In the genomic region with DNA sequence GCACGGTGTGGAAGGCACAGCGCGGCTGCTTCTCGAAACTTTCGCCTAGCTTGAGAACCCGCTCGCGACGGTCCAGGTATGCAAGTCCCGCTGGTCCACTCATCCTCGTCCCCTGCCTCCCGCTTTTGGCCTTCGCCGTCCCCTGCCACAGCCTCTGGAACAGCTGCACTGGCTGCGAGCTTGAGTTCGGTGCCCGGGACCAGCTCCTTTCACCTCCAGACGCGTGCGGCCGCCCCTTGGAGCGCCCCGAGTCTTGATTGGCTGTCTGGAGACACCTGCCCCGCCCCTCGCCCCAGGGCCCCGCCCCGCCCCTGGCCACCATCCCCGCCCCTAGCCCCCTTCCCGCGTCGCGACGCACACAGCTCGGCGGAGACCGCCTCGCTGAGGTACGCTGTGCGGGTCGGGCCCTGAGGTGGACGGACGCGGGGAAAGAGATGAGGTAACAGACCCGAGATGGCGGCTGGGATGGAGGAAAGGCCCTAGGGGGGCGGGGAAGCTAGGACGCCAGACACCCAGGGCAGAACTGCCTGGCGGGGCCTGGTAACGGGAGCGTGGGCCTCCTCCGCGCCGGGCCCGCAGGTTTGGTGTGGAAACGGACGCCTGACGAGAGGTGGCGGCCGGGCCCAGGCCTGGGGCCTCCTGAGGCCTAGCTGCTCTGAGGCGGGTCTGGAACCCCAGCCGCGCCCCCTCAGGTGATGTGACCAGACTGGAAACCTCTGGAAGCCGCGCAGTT, we compare ENCODE assay signal across 8 mouse cellular contexts. TPM values are rescaled to one million over a fixed set of nuclear protein-coding genes. Genes with fewer than 3 reads are reported as not detected.
DNase-seq lines count a peak whose midpoint lies in the region; ATAC-seq and TF ChIP-seq lines count a peak whose summit lies in the region.

Gene Iqcb1 (plus strand): TSS at position 332 of the 733 bp plus-strand sequence.

- no peaks in the 10 kb centered on the region for H3K27me3 ChIP-seq in embryonic facial prominence, embryonic 15.5 days
- no peaks in the 10 kb centered on the region for H3K27me3 ChIP-seq in kidney, embryonic 14.5 days (ENCODE audit: control insufficient read depth, insufficient read depth, low read length)
- 0 out of 2 replicates have a peak, but pooled peaks cover 4% of the 10 kb centered on the region for H3K27me3 ChIP-seq in limb, embryonic 14.5 days (ENCODE audit: control insufficient read depth, insufficient read depth, low read length)
- peaks cover 3% of the 10 kb centered on the region; the same call in 1 of the 2 replicates for H3K27me3 ChIP-seq in midbrain, embryonic 16.5 days (ENCODE audit: control insufficient read depth, insufficient read depth, low read depth, low read length)

- no peak for TF ChIP-seq CTCF in bone marrow macrophage, adult 2 months (IDR thresholded peaks at IDR 0.05; ENCODE audit: low read depth, low read length)

- H3K4me3 ChIP-seq in bone marrow macrophage, adult 2 months (ENCODE audit: insufficient read depth, low read length) = peak within 1 kb of the TSS; percentile 93
- peak within 1 kb of the TSS; percentile 72 for H3K4me3 ChIP-seq in embryonic facial prominence, embryonic 15.5 days (replicated peaks)
- peak within 1 kb of the TSS; percentile 78 for H3K4me3 ChIP-seq in kidney, embryonic 14.5 days (ENCODE audit: low read length)
- H3K4me3 ChIP-seq in limb, embryonic 14.5 days (replicated peaks; ENCODE audit: low read length) = peak within 1 kb of the TSS; percentile 94
- peak within 1 kb of the TSS; percentile 82 for H3K4me3 ChIP-seq in midbrain, embryonic 16.5 days (ENCODE audit: low read depth, low read length)

- ATAC-seq in embryonic facial prominence, embryonic 15.5 days (ENCODE audit: insufficient number of reproducible peaks, low FRiP score, low TSS enrichment, low read depth) = peak; percentile 98
- ATAC-seq in kidney, embryonic 14.5 days (ENCODE audit: low FRiP score, low TSS enrichment) = peak; percentile 99
- ATAC-seq in limb, embryonic 14.5 days (ENCODE audit: low FRiP score, low read depth) = peak; percentile 99
- peak; percentile 99 for ATAC-seq in midbrain, embryonic 16.5 days

- WGBS in embryonic facial prominence, embryonic 15.5 days = under 1% methylated on average over 61 of the region's 64 CpGs
- under 1% methylated on average over 63 of the region's 64 CpGs for WGBS in kidney, embryonic 14.5 days
- 0% methylated on average over 57 of the region's 64 CpGs for WGBS in limb, embryonic 14.5 days
- under 1% methylated on average over 62 of the region's 64 CpGs for WGBS in midbrain, embryonic 16.5 days

- no peak within 1 kb of the TSS for H3K27ac ChIP-seq in bone marrow macrophage, adult 2 months (ENCODE audit: insufficient read depth, low read depth, low read length)
- peak within 1 kb of the TSS; percentile 65; the same call in 1 of the 2 replicates for H3K27ac ChIP-seq in embryonic facial prominence, embryonic 15.5 days (replicated peaks)
- no peak within 1 kb of the TSS; the same call in 1 of the 2 replicates for H3K27ac ChIP-seq in kidney, embryonic 14.5 days (ENCODE audit: low read depth, low read length)
- peak within 1 kb of the TSS; percentile 74 for H3K27ac ChIP-seq in limb, embryonic 14.5 days (replicated peaks; ENCODE audit: low read depth, low read length)
- peak within 1 kb of the TSS; percentile 75 for H3K27ac ChIP-seq in midbrain, embryonic 16.5 days (ENCODE audit: low read length)

- peak within 1 kb of the TSS; percentile 73 for H3K4me2 ChIP-seq in embryonic facial prominence, embryonic 15.5 days (replicated peaks)
- H3K4me2 ChIP-seq in kidney, embryonic 14.5 days (replicated peaks; ENCODE audit: low read depth, low read length) = peak within 1 kb of the TSS; percentile 68
- H3K4me2 ChIP-seq in limb, embryonic 14.5 days (replicated peaks; ENCODE audit: low read depth, low read length, severe bottlenecking) = peak within 1 kb of the TSS; percentile 69
- H3K4me2 ChIP-seq in midbrain, embryonic 16.5 days (ENCODE audit: low read length) = peak within 1 kb of the TSS; percentile 63

- peaks cover 5% of the 10 kb centered on the region for H3K4me1 ChIP-seq in bone marrow macrophage, adult 2 months (ENCODE audit: control insufficient read depth, insufficient read depth, low read length)
- H3K4me1 ChIP-seq in embryonic facial prominence, embryonic 15.5 days = 0 out of 2 replicates have a peak, but pooled peaks cover 4% of the 10 kb centered on the region
- no peaks in the 10 kb centered on the region for H3K4me1 ChIP-seq in kidney, embryonic 14.5 days (ENCODE audit: control insufficient read depth, insufficient read depth, low read length)
- peaks cover 5% of the 10 kb centered on the region; the same call in 1 of the 2 replicates for H3K4me1 ChIP-seq in limb, embryonic 14.5 days (ENCODE audit: control insufficient read depth, insufficient read depth, low read length)
- H3K4me1 ChIP-seq in midbrain, embryonic 16.5 days (ENCODE audit: control insufficient read depth, insufficient read depth, low read length) = peaks cover 18% of the 10 kb centered on the region

- DNase-seq in B cell, adult 2 months = peak; percentile 85 to 86
- peak; percentile 79 to 82 for DNase-seq in heart, adult 9 months (ENCODE audit: low spot score in 2 of 2)
- DNase-seq in limb, embryonic 14.5 days (ENCODE audit: low spot score) = peak; percentile 82
- peak; percentile 76 to 89 for DNase-seq in spleen, postnatal 10 days (ENCODE audit: low spot score in 2 of 2)

- H3K9me3 ChIP-seq in embryonic facial prominence, embryonic 15.5 days (replicated peaks) = no peaks in the 10 kb centered on the region
- H3K9me3 ChIP-seq in kidney, embryonic 14.5 days (ENCODE audit: control insufficient read depth, low read length) = no peaks in the 10 kb centered on the region
- no peaks in the 10 kb centered on the region for H3K9me3 ChIP-seq in limb, embryonic 14.5 days (ENCODE audit: control insufficient read depth, low read length)
- H3K9me3 ChIP-seq in midbrain, embryonic 16.5 days (replicated peaks; ENCODE audit: control insufficient read depth, low read length, poor library complexity, severe bottlenecking) = no peaks in the 10 kb centered on the region

- no peak for TF ChIP-seq POLR2A in bone marrow macrophage, adult 2 months (IDR thresholded peaks at IDR 0.05; ENCODE audit: borderline replicate concordance, low read depth, low read length)
- TF ChIP-seq POLR2A in limb, embryonic 14.5 days (IDR thresholded peaks at IDR 0.05; ENCODE audit: borderline replicate concordance, extremely low read depth, insufficient read depth, insufficient read length) = peak; percentile 95; the same call in 1 of the 2 replicates

- peak within 1 kb of the TSS; percentile 82 for H3K9ac ChIP-seq in embryonic facial prominence, embryonic 15.5 days
- peak within 1 kb of the TSS; percentile 76 for H3K9ac ChIP-seq in kidney, embryonic 14.5 days (ENCODE audit: low read depth, low read length)
- peak within 1 kb of the TSS; percentile 90 for H3K9ac ChIP-seq in limb, embryonic 14.5 days (ENCODE audit: low read depth, low read length, severe bottlenecking)
- peak within 1 kb of the TSS; percentile 91 for H3K9ac ChIP-seq in midbrain, embryonic 16.5 days (ENCODE audit: low read depth, low read length)

- H3K36me3 ChIP-seq in embryonic facial prominence, embryonic 15.5 days = no peaks in the 10 kb centered on the region
- H3K36me3 ChIP-seq in kidney, embryonic 14.5 days (ENCODE audit: control insufficient read depth, insufficient read depth, low read length) = no peaks in the 10 kb centered on the region
- no peaks in the 10 kb centered on the region for H3K36me3 ChIP-seq in limb, embryonic 14.5 days (ENCODE audit: control insufficient read depth, insufficient read depth, low read length)
- H3K36me3 ChIP-seq in midbrain, embryonic 16.5 days (ENCODE audit: control insufficient read depth, insufficient read depth, low read length) = no peaks in the 10 kb centered on the region

RNA-seq across cellular contexts. Expression of gene Iqcb1, which starts in this region (rescaled TPM):
- 6.9 and 7.6 TPM in 2 replicates for polyA plus RNA-seq in bone marrow macrophage, adult 2 months (2012; ENCODE audit: insufficient read depth, insufficient read length, missing spikeins)
- polyA plus RNA-seq in embryonic facial prominence, embryonic 15.5 days (2015; fragmentation: Nextera tagmentation; extraction: Ambion mirVana) = 36.5 and 38.2 TPM in 2 replicates
- 40.0 and 45.5 TPM in 2 replicates for polyA plus RNA-seq in kidney, embryonic 14.5 days (2014; fragmentation: Nextera tagmentation; extraction: Ambion mirVana)
- 17.5 and 26.7 TPM in 2 replicates for polyA plus RNA-seq in limb, embryonic 14.5 days (2012; rRNA removed)
- polyA plus RNA-seq in limb, embryonic 14.5 days (2014; fragmentation: Nextera tagmentation; extraction: Ambion mirVana) = 39.9 and 43.8 TPM in 2 replicates
- polyA plus RNA-seq in midbrain, embryonic 16.5 days (2015; fragmentation: Nextera tagmentation; extraction: Ambion mirVana) = 60.6 and 65.1 TPM in 2 replicates

Comparison
In these comparisons a context has a peak if more than half of its experiments do, and no peak if none do; other contexts are left out.
1. H3K27ac ChIP-seq: peak in embryonic facial prominence, embryonic 15.5 days (single experiment), limb, embryonic 14.5 days (single experiment) and midbrain, embryonic 16.5 days (single experiment); none in bone marrow macrophage, adult 2 months (single experiment) and kidney, embryonic 14.5 days (single experiment).
2. Peak in every context shown above with its lines, with median percentiles within 50 percentile points of each other: DNase-seq, H3K4me3 ChIP-seq, ATAC-seq, H3K4me2 ChIP-seq and H3K9ac ChIP-seq.